Mouse (Mus musculus) hindbrain, postnatal 0 days (tissue): Measurements from ENCODE around the gene Rubcn. TPM values are rescaled to one million over a fixed set of nuclear protein-coding genes. Genes with fewer than 3 reads are reported as not detected.
A peak's percentile ranks its signal among the peaks of the same experiment; 100 is the strongest.

Source experiments
- ATAC-seq: fragments of 200-750 bp; cut with Nextera tagmentation; 2 replicates; pipeline ENCODE4 v1.8.0; 2017; ENCODE audit warnings: mild to moderate bottlenecking, moderate TSS enrichment, moderate library complexity
- DNase-seq: peaks from one replicate; pipeline ENCODE4 v3.0.0-alpha.2; 2015; ENCODE audit warnings: low spot score
- H3K27ac ChIP-seq: fragments of 300-500 bp; sonication (generic); 2 replicates; pipeline ENCODE4 v1.5.1; 2014; ENCODE audit warnings: mild to moderate bottlenecking
- H3K27me3 ChIP-seq: fragments of 300-500 bp; sonication (generic); 2 replicates; pipeline ENCODE4 v1.6.1; 2014; ENCODE audit warnings: low read length, mixed read lengths; ENCODE audit not compliant: insufficient read depth
- H3K36me3 ChIP-seq: fragments of 300-500 bp; sonication (generic); 2 replicates; pipeline ENCODE4 v1.6.1; 2014; ENCODE audit warnings: low read length, mixed read lengths; ENCODE audit not compliant: insufficient read depth
- H3K4me1 ChIP-seq: fragments of 300-500 bp; sonication (generic); 2 replicates; pipeline ENCODE4 v1.6.1; 2014; ENCODE audit warnings: antibody characterized with exemption, low read length, mixed read lengths; ENCODE audit not compliant: insufficient read depth
- H3K4me2 ChIP-seq: fragments of 300-500 bp; sonication (generic); 2 replicates; pipeline ENCODE4 v1.6.1; 2014; ENCODE audit warnings: low read depth, mild to moderate bottlenecking, low read length, moderate library complexity, mixed read lengths
- H3K4me3 ChIP-seq: fragments of 300-500 bp; sonication (generic); 2 replicates; pipeline ENCODE4 v1.5.1; 2014; ENCODE audit warnings: low read length
- H3K9ac ChIP-seq: fragments of 300-500 bp; sonication (generic); replicated peaks from 2 replicates; pipeline ENCODE4 v1.6.1; 2014; ENCODE audit warnings: mild to moderate bottlenecking, low read length, moderate library complexity, mixed read lengths
- H3K9me3 ChIP-seq: fragments of 300-500 bp; sonication (generic); 2 replicates; pipeline ENCODE4 v1.6.1; 2016; ENCODE audit warnings: low read length, mixed read lengths
- CTCF ChIP-seq: IDR thresholded peaks from 2 replicates; pipeline ENCODE4 v1.5.1; 2016; ENCODE audit warnings: antibody characterized with exemption, control low read depth, low read depth
- WGBS: fragments of 180-500 bp; shearing (Covaris S2); extraction: QIAGEN DNeasy Blood & Tissue Kit; methylation state at CpG from one replicate; pipeline ENCODE4 v1.1.7; 2014; 5-methylcytosine and 5-hydroxymethylcytosine counted together
- polyA plus RNA-seq: library from polyadenylated mRNA; unstranded; fragments of >200 nt; fragmentation: Nextera tagmentation; extraction: Ambion mirVana; gene quantifications from 2 replicates; pipeline ENCODE4 v1.2.1, GENCODE M21; 2015
- total RNA-seq: library from RNA; depleted of rRNA; stranded (reverse); fragments of >200 nt; gene quantifications from 2 replicates; pipeline ENCODE4 v1.2.3, GENCODE M21; 2014

The Rubcn gene
- total and polyA plus RNA-seq, 2 experiments from 2014 or later, result 21.7 to 89.7 TPM

GRCm38 (mm10) chr16:32870231-32870630, 7.3 kb downstream of the Rubcn start:
- Histone ChIP-seq H3K4me1 (peaks cover 14% of the 10 kb centered on the region), H3K4me3 (no peak overlapping the region), H3K27me3 (no peaks in the 10 kb centered on the region), H3K9ac (no peak overlapping the region), H3K4me2 (no peak overlapping the region), H3K36me3 (no peaks in the 10 kb centered on the region), H3K9me3 (no peaks in the 10 kb centered on the region), H3K27ac (no peak overlapping the region)
- WGBS, result 65% methylated on average over 5 of the region's 5 CpGs
- DNase-seq, result no peak
- no peak for ATAC-seq
- TF ChIP-seq CTCF, result no peak

GRCm38 (mm10) chr16:32867919-32868552, 9.5 kb downstream of the Rubcn start:
- Histone ChIP-seq H3K4me1 (peaks cover 14% of the 10 kb centered on the region), H3K9ac (peak overlapping the region; percentile 66), H3K27me3 (no peaks in the 10 kb centered on the region), H3K27ac (peak overlapping the region; percentile 81), H3K9me3 (no peaks in the 10 kb centered on the region), H3K4me3 (peak overlapping the region; percentile 60), H3K36me3 (no peaks in the 10 kb centered on the region), H3K4me2 (peak overlapping the region; percentile 64)
- peak; percentile 47 for TF ChIP-seq CTCF
- ATAC-seq (peak; percentile 99), DNase-seq (peak; percentile 95)
- WGBS, result under 1% methylated on average over 35 of the region's 35 CpGs

DNA sequence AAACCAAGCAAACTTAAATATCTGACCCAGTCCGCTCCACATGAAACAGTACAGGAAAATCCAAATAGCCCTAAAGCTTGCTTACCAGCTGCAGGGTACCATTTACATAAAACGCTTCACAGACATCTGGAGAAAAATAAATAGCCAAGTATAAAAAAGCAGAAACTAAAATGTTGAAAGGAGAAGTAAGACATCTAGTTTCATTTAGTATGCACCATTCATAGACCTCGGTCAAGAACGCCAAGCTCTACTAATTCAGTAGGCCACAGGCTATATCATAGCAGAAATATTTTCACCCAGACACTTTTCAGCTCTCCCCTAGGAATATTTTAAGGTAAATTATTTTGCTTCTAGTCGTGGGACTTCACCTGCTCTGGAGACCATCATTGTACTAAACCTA, 10.9 kb downstream of the Rubcn start:
- peak overlapping the region; percentile 60; the same call in 1 of the 2 replicates for H3K4me3 ChIP-seq
- no peaks in the 10 kb centered on the region for H3K36me3 ChIP-seq
- DNase-seq (no peak), ATAC-seq (no peak)
- H3K9ac ChIP-seq, result peak overlapping the region; percentile 66; the same call in 1 of the 2 replicates
- 91% methylated on average over 5 of the region's 5 CpGs for WGBS
- no peak overlapping the region for H3K27ac ChIP-seq
- no peak for TF ChIP-seq CTCF
- peak overlapping the region; percentile 64 for H3K4me2 ChIP-seq
- no peaks in the 10 kb centered on the region for H3K9me3 ChIP-seq
- H3K27me3 ChIP-seq, result no peaks in the 10 kb centered on the region
- H3K4me1 ChIP-seq, result peaks cover 14% of the 10 kb centered on the region

- Histone ChIP-seq H3K9ac (no peak overlapping the region), H3K4me1 (peaks cover 14% of the 10 kb centered on the region), H3K27ac (no peak overlapping the region), H3K36me3 (no peaks in the 10 kb centered on the region), H3K27me3 (no peaks in the 10 kb centered on the region), H3K4me3 (no peak overlapping the region), H3K9me3 (no peaks in the 10 kb centered on the region), H3K4me2 (no peak overlapping the region)
- no peak for TF ChIP-seq CTCF
- DNase-seq (no peak), ATAC-seq (no peak)
- WGBS, result 92% methylated on average over 4 of the region's 4 CpGs
These were observed 12.2 kb downstream of the Rubcn start for GRCm38 (mm10) chr16:32865401-32865800.

GRCm38 (mm10) chr16:32861813-32862385, 15.7 kb downstream of the Rubcn start:
- H3K4me3 ChIP-seq, result no peak overlapping the region
- TF ChIP-seq CTCF, result no peak
- H3K27me3 ChIP-seq, result no peaks in the 10 kb centered on the region
- no peak overlapping the region for H3K4me2 ChIP-seq
- no peaks in the 10 kb centered on the region for H3K9me3 ChIP-seq
- H3K9ac ChIP-seq, result no peak overlapping the region
- H3K36me3 ChIP-seq, result no peaks in the 10 kb centered on the region; the same call in 1 of the 2 replicates
- H3K4me1 ChIP-seq, result peaks cover 3% of the 10 kb centered on the region; the same call in 1 of the 2 replicates
- H3K27ac ChIP-seq, result no peak overlapping the region
- WGBS, result 85% methylated on average over 3 of the region's 3 CpGs
- ATAC-seq (no peak), DNase-seq (no peak)

DNA sequence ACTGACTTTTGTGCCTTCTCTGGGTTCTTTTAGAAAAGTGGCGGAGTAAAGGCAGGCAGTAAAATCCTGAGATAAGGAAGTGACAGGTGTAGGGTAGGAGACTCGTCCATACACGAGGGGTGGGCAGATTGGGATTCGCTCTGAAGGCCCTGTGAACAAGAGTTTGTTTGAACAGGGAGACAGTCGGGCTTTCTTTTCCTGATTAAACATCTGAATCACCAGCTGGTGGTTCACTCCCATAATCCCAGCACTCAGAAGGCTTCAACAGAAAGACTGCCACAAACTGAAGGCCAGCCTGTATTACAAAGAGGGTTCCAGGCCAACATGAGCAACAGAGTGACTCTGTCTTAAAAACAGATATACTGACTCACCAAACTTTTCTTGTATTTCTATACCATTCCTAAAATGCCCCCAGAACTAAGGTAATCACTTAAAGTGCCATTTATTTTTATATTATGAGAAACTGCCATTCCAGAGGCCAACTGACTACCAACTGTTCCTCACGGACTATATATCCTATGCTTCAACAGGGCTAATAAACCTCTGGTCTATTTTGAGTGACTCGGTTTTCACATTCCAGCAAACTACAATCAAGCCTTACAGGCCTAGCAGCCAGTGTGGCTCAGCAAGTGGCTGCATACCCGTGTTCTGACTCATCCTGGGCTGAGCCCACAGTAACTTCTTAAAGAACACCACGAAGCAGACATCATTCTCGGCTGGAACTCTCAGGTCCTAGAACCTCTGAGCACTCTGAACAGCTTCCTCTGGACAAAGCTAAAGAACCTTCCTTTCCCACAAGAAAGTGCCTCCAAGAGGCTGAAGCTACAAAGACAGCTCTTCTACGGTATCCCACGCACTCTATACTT, 18.6 kb downstream of the Rubcn start:
- H3K27me3 ChIP-seq, result no peaks in the 10 kb centered on the region
- TF ChIP-seq CTCF, result no peak
- DNase-seq, result no peak
- WGBS, result 74% methylated on average over 12 of the region's 12 CpGs
- ATAC-seq, result no peak
- no peak overlapping the region for H3K9ac ChIP-seq
- no peaks in the 10 kb centered on the region for H3K4me1 ChIP-seq
- H3K36me3 ChIP-seq, result no peaks in the 10 kb centered on the region; the same call in 1 of the 2 replicates
- 0 out of 2 replicates have a peak overlapping the region, but pooled peaks have one; percentile 11 for H3K27ac ChIP-seq
- H3K9me3 ChIP-seq, result no peaks in the 10 kb centered on the region
- H3K4me3 ChIP-seq, result no peak overlapping the region
- no peak overlapping the region for H3K4me2 ChIP-seq
